Mouse (Mus musculus) intestine, embryonic 15.5 days (tissue): Measurements from ENCODE around the gene Adgrb3. TPM values are rescaled to one million over a fixed set of nuclear protein-coding genes. Genes with fewer than 3 reads are reported as not detected.
"Not testable (repeated sequence)": the region's sequence is repeated elsewhere in the genome, so short reads cannot be mapped to it uniquely, and the experiment has no call there.

Source experiments
- ATAC-seq: fragments of 200-750 bp; cut with Nextera tagmentation; 2 replicates; pipeline ENCODE4 v1.8.0; 2017; ENCODE audit warnings: moderate TSS enrichment, moderate library complexity
- H3K27ac ChIP-seq: fragments of 300-500 bp; sonication (generic); 2 replicates; pipeline ENCODE4 v1.5.1; 2015; ENCODE audit warnings: mild to moderate bottlenecking, inconsistent platforms
- H3K27me3 ChIP-seq: fragments of 300-500 bp; sonication (generic); replicated peaks from 2 replicates; pipeline ENCODE4 v1.6.1; 2015; ENCODE audit warnings: inconsistent platforms
- H3K36me3 ChIP-seq: fragments of 300-500 bp; sonication (generic); 2 replicates; pipeline ENCODE4 v1.6.1; 2015; ENCODE audit warnings: inconsistent platforms
- H3K4me1 ChIP-seq: fragments of 300-500 bp; sonication (generic); replicated peaks from 2 replicates; pipeline ENCODE4 v1.6.1; 2015; ENCODE audit warnings: inconsistent platforms
- H3K4me2 ChIP-seq: fragments of 300-500 bp; sonication (generic); replicated peaks from 2 replicates; pipeline ENCODE4 v1.6.1; 2015; ENCODE audit warnings: mild to moderate bottlenecking, inconsistent platforms
- H3K4me3 ChIP-seq: fragments of 300-500 bp; sonication (generic); replicated peaks from 2 replicates; pipeline ENCODE4 v1.5.1; 2015; ENCODE audit warnings: inconsistent platforms
- H3K9ac ChIP-seq: fragments of 300-500 bp; sonication (generic); 2 replicates; pipeline ENCODE4 v1.6.1; 2015; ENCODE audit warnings: inconsistent platforms
- H3K9me3 ChIP-seq: fragments of 300-500 bp; sonication (generic); 2 replicates; pipeline ENCODE4 v1.6.1; 2016; ENCODE audit warnings: inconsistent platforms
- WGBS: fragments of 180-500 bp; shearing (Covaris S2); methylation state at CpG from one replicate; pipeline ENCODE4 v1.1.7; 2015; 5-methylcytosine and 5-hydroxymethylcytosine counted together
- polyA plus RNA-seq: library from polyadenylated mRNA; unstranded; fragments of >200 nt; fragmentation: Nextera tagmentation; extraction: Ambion mirVana; gene quantifications from 2 replicates; pipeline ENCODE4 v1.2.1, GENCODE M21; 2015

Adgrb3 gene
- polyA plus RNA-seq, 1 experiment from 2014 or later: 2.8 TPM

GRCm38 (mm10) chr1:25706299-25706698, 123.2 kb downstream of the Adgrb3 start:
- no peaks in the 10 kb centered on the region for H3K4me1 ChIP-seq
- H3K4me3 ChIP-seq: no peak overlapping the region
- no peaks in the 10 kb centered on the region for H3K9me3 ChIP-seq
- no peaks in the 10 kb centered on the region for H3K36me3 ChIP-seq
- H3K9ac ChIP-seq: no peak overlapping the region
- WGBS: 86% methylated on average over 2 of the region's 2 CpGs
- no peak overlapping the region for H3K27ac ChIP-seq
- H3K4me2 ChIP-seq: no peak overlapping the region
- no peaks in the 10 kb centered on the region for H3K27me3 ChIP-seq
- ATAC-seq: no peak

DNA sequence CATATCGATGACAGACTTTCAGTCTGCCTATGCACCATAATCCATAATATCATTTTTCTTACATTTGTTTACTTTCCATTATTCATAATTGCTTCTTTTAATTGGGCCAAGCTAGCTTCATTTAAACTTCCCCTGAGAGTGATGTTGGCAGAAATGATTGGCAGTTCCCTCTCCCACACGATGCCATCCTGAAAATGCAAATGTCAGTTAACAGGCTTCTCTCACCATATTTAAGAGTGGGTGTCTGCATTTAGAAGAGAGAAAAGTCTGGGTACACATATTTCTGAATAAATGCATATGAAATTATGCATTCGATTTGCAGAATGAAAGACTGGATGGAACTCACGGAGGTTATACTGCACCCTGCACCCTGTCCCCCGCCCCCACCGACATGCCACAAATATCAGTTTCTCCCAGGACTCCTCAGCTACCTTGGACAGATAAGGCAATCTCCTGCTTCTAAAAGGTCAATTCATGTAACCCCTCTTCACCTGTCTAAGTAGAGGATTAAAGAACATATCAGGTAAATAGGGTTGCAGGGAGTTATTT, 130.7 kb downstream of the Adgrb3 start:
- Histone ChIP-seq H3K4me3 (no peak overlapping the region), H3K27me3 (no peaks in the 10 kb centered on the region), H3K9me3 (no peaks in the 10 kb centered on the region), H3K27ac (no peak overlapping the region), H3K36me3 (no peaks in the 10 kb centered on the region), H3K9ac (no peak overlapping the region), H3K4me2 (no peak overlapping the region), H3K4me1 (no peaks in the 10 kb centered on the region)
- ATAC-seq: no peak
- WGBS: 83% methylated on average over 6 of the region's 6 CpGs

GRCm38 (mm10) chr1:25697179-25697578, 132.3 kb downstream of the Adgrb3 start:
- WGBS: 88% methylated on average over 4 of the region's 4 CpGs
- no peak overlapping the region for H3K9ac ChIP-seq
- H3K4me3 ChIP-seq: no peak overlapping the region
- H3K4me2 ChIP-seq: no peak overlapping the region
- no peaks in the 10 kb centered on the region for H3K27me3 ChIP-seq
- H3K27ac ChIP-seq: no peak overlapping the region
- no peaks in the 10 kb centered on the region for H3K36me3 ChIP-seq
- H3K4me1 ChIP-seq: no peaks in the 10 kb centered on the region
- H3K9me3 ChIP-seq: no peaks in the 10 kb centered on the region
- ATAC-seq: no peak

- Histone ChIP-seq H3K4me3 (no peak overlapping the region), H3K27ac (no peak overlapping the region), H3K4me2 (no peak overlapping the region), H3K9ac (no peak overlapping the region), H3K4me1 (no peaks in the 10 kb centered on the region), H3K27me3 (no peaks in the 10 kb centered on the region), H3K36me3 (no peaks in the 10 kb centered on the region), H3K9me3 (no peaks in the 10 kb centered on the region)
- no peak for ATAC-seq
- 68% methylated on average over 3 of the region's 3 CpGs for WGBS
These were observed 132.7 kb downstream of the Adgrb3 start for GRCm38 (mm10) chr1:25696771-25697170.

DNA sequence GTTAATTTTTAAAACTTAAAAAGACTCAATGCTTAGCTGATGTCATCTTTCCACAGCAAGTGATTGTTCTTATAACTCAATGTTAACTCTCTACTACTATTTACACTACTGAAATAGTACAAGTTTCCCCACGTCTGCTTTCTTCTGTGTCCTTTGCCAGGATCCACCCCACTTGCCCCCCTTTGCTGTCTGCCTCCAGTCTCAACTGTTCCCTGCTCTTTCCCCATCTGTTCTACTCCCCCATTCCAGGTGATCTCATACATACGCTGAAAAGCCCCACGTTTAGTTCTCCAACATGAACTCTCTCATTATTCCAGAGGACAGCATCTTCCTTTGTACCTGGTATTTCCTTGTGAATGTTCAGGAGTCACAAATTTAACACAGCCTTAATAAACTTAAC, 147.4 kb downstream of the Adgrb3 start:
- Histone ChIP-seq H3K36me3 (no peaks in the 10 kb centered on the region), H3K9ac (no peak overlapping the region), H3K4me3 (no peak overlapping the region), H3K4me2 (no peak overlapping the region), H3K27me3 (no peaks in the 10 kb centered on the region), H3K9me3 (no peaks in the 10 kb centered on the region), H3K4me1 (no peaks in the 10 kb centered on the region), H3K27ac (no peak overlapping the region)
- no peak for ATAC-seq
- 65% methylated on average over 3 of the region's 3 CpGs for WGBS

DNA sequence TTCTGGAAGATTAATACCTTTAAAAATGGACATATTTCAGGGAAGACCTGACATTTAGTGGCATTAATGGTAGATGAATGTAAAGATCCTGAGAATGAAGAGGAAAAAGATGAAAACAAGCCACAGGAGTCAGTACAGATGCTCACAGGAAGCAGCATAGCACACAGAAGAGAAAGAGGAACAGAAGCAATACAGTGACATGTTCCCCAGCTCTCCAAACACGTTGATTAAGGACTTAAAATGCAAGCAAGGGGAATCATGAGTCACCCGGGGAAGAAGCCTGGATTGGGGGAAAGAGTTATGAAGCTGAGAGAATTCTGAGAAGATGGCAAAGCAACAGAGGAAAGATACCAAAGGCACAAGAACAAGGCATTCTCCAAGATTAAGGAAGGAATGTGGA, 149.9 kb downstream of the Adgrb3 start:
- H3K27ac ChIP-seq: no peak overlapping the region
- H3K27me3 ChIP-seq: no peaks in the 10 kb centered on the region
- no peaks in the 10 kb centered on the region for H3K4me1 ChIP-seq
- H3K4me2 ChIP-seq: no peak overlapping the region
- no peaks in the 10 kb centered on the region for H3K9me3 ChIP-seq
- ATAC-seq: no peak
- no peak overlapping the region for H3K4me3 ChIP-seq
- H3K36me3 ChIP-seq: no peaks in the 10 kb centered on the region
- no peak overlapping the region for H3K9ac ChIP-seq
- 49% methylated on average over 2 of the region's 2 CpGs for WGBS

DNA sequence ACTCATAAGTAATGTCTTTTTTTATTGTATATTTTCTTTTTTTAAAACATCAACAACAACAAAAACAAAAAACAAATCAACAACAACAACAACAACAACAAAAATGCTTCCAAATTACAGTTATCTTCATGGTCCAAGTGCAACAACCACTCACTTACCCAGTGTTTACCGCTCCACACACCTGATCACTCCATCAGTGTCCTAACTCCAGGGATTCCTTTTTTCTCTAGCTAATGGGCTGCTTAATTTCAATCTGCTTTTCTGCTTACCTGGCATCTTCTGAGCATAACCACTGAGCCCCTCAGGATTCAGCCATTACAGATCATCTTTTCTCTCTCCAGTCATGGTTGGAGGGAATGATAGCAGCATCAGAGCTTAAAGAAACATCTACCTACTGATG, 176.8 kb downstream of the Adgrb3 start:
- Histone ChIP-seq H3K4me2 (no peak overlapping the region), H3K27ac (no peak overlapping the region), H3K27me3 (no peaks in the 10 kb centered on the region), H3K4me3 (no peak overlapping the region), H3K9ac (no peak overlapping the region), H3K9me3 (no peaks in the 10 kb centered on the region), H3K36me3 (no peaks in the 10 kb centered on the region), H3K4me1 (no peaks in the 10 kb centered on the region)
- 97% methylated on average over 1 of the region's 1 CpGs for WGBS
- no peak for ATAC-seq

GRCm38 (mm10) chr1:25644256-25644655, 185.3 kb downstream of the Adgrb3 start:
- Histone ChIP-seq H3K9ac (no peak overlapping the region), H3K9me3 (no peaks in the 10 kb centered on the region), H3K27ac (no peak overlapping the region), H3K27me3 (no peaks in the 10 kb centered on the region), H3K4me3 (no peak overlapping the region), H3K4me2 (no peak overlapping the region), H3K4me1 (no peaks in the 10 kb centered on the region), H3K36me3 (no peaks in the 10 kb centered on the region)
- 70% methylated on average over 5 of the region's 5 CpGs for WGBS
- ATAC-seq: no peak

DNA sequence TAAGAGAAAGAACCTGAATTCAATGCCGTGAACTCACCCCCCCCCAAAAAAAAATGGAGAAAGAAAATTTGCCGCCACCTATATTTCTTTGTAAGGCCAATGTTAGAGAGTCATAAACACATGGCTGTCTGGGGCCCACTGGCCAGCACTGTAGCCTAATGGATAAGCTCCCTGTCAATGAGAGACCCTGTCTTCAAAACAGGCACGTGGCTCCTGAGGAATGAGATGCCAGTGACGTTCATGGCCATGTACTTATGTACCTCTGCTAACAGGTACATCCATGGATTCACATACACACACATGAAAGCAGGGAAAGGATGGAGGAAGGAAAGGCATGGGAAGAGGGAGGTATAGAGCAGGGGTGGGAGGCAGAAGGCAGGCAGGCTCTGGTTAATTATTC, 208.0 kb downstream of the Adgrb3 start:
- H3K27ac ChIP-seq: no peak overlapping the region
- no peak overlapping the region for H3K4me2 ChIP-seq
- H3K9me3 ChIP-seq: no peaks in the 10 kb centered on the region
- no peak for ATAC-seq
- 74% methylated on average over 4 of the region's 4 CpGs for WGBS
- no peaks in the 10 kb centered on the region for H3K36me3 ChIP-seq
- no peak overlapping the region for H3K9ac ChIP-seq
- H3K4me1 ChIP-seq: no peaks in the 10 kb centered on the region
- no peak overlapping the region for H3K4me3 ChIP-seq
- H3K27me3 ChIP-seq: no peaks in the 10 kb centered on the region

GRCm38 (mm10) chr1:25616954-25617353, 212.6 kb downstream of the Adgrb3 start:
- no peak overlapping the region for H3K27ac ChIP-seq
- no peak overlapping the region for H3K9ac ChIP-seq
- H3K36me3 ChIP-seq: no peaks in the 10 kb centered on the region
- H3K27me3 ChIP-seq: no peaks in the 10 kb centered on the region
- no peak overlapping the region for H3K4me2 ChIP-seq
- H3K9me3 ChIP-seq: no peaks in the 10 kb centered on the region
- ATAC-seq: no peak
- no peak overlapping the region for H3K4me3 ChIP-seq
- H3K4me1 ChIP-seq: no peaks in the 10 kb centered on the region

DNA sequence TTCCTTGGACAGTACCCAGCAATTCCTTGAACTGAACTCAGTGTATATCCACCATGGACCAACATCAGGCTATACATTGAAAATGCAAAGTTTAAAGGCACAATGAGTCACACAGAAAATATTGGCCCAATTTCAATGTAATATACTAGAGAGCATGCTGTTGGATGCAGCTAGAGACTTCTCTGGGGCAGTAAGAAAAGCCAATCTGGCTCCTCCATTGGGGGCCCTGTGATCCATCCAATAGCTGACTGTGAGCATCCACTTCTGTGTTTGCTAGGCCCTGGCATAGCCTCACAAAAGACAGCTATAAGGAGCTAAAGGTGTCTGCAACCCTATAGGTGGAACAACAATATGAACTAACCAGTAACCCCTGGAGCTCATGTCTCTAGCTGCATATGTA, 218.7 kb downstream of the Adgrb3 start:
- H3K9ac ChIP-seq, ATAC-seq, H3K4me1 ChIP-seq, H3K4me2 ChIP-seq, H3K36me3 ChIP-seq, H3K27ac ChIP-seq, H3K27me3 ChIP-seq, H3K4me3 ChIP-seq, H3K9me3 ChIP-seq: not testable (repeated sequence)

GRCm38 (mm10) chr1:25598941-25599340, 230.6 kb downstream of the Adgrb3 start:
- H3K27ac ChIP-seq: no peak overlapping the region
- no peak overlapping the region for H3K4me2 ChIP-seq
- no peaks in the 10 kb centered on the region for H3K36me3 ChIP-seq
- WGBS: 80% methylated on average over 5 of the region's 5 CpGs
- H3K9me3 ChIP-seq: no peaks in the 10 kb centered on the region
- H3K4me1 ChIP-seq: no peaks in the 10 kb centered on the region
- no peak for ATAC-seq
- H3K4me3 ChIP-seq: no peak overlapping the region
- H3K9ac ChIP-seq: no peak overlapping the region
- no peaks in the 10 kb centered on the region for H3K27me3 ChIP-seq

- Histone ChIP-seq H3K4me2 (no peak overlapping the region), H3K27me3 (no peaks in the 10 kb centered on the region), H3K27ac (no peak overlapping the region), H3K4me3 (no peak overlapping the region), H3K9ac (no peak overlapping the region), H3K9me3 (no peaks in the 10 kb centered on the region), H3K4me1 (no peaks in the 10 kb centered on the region), H3K36me3 (no peaks in the 10 kb centered on the region)
- WGBS: 62% methylated on average over 2 of the region's 2 CpGs
- ATAC-seq: no peak
These were observed 240.9 kb downstream of the Adgrb3 start for GRCm38 (mm10) chr1:25588568-25589118.
